Mouse (Mus musculus): ENCODE results near the gene Cldn19. TPM values are rescaled to one million over a fixed set of nuclear protein-coding genes. Genes with fewer than 3 reads are reported as not detected.
A peak's percentile ranks its signal among the peaks of the same experiment; 100 is the strongest.
"Not testable (repeated sequence)": the region's sequence is repeated elsewhere in the genome, so short reads cannot be mapped to it uniquely, and the experiment has no call there.

Gene Cldn19
- total RNA-seq, 2 experiments from 2014 or later = 12.8 to 17.0 TPM

GRCm38 (mm10) chr4:119252025-119252808, 3.0 kb upstream of the Cldn19 start:
- no peak for DNase-seq

DNA sequence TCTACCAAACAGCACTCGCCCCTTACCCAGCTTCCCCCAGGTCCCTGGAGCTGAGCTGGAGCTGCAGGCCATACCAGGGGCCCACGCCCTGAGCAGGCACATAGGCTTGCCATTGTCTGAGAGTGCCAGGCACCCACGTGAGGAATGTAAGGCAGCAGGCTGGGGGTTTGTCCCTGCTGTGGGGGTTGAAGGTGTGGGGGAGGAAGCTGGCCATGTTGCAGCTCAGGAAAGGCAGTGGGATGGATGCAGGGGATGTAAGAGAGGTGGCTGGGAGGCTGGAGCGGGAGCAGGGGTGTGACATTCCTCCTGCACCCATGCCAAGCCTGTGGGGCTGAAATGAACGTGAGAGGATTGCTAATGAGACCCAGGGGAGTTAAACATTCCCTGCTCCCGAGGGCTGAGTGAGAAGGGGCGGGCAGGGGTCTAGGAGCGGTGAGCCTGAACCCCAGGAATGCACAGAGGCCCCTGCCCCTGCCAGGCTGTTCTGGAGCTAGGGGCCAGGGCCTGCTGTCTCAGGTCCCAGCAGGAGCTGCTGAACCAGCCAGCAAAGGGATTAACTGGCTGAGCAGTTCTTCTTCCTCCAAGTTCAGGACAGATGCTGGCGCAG, 1.1 kb upstream of the Cldn19 start:
- DNase-seq = no peak

DNA sequence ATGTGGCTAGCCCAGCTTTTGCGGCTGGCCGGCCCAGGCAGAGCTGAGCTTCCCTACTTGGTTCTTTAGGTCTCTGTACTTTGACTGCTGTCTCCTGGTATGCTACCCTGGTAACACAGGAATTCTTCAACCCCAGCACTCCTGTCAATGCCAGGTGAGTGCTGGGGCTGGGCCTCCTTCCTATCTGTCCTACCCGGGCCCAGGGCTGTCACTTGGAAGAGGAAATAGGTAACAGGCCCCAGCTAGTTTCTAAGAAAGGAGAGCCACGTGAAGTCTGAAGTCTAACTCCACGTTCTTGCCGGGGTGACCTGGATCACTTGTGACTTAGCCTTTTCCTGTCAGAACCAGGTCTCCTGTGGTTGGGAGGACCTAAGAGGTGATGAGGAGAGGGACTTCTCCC, 1.9 kb downstream of the Cldn19 start:
- no peak for DNase-seq

- no peak for DNase-seq
Measured at GRCm38 (mm10) chr4:119259344-119260254, 4.4 kb downstream of the Cldn19 start.

DNA sequence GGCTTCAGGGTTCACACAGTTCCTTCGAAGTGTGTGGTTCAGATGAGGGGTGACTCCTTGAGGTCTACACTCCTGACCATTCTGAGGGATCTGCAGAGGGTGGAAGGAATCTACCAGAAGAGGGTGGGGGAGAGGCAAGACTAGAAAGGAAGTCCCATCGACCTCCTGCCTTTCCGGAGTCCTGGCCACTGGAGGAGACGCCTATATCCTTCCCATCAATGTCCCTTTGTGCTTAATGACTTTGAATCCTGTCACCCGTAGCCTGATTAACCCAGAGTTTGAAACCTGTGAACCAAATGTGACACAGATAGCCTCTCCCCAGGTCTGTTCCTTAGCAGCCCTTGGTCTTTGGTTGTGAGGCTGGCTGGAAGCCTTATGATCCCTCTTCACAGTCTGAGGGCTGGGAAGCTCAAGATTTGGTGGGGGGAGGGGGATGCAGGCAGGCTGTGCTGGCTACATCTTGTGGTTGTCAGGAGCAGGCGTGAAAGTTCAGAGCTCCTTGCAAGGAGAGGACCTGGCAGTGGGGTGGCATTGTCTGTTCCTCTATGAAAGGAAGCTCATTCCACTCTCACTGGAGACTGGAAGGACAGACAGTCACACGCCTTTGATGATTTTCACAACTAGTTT, 6.0 kb downstream of the Cldn19 start:
- no peak for DNase-seq

DNA sequence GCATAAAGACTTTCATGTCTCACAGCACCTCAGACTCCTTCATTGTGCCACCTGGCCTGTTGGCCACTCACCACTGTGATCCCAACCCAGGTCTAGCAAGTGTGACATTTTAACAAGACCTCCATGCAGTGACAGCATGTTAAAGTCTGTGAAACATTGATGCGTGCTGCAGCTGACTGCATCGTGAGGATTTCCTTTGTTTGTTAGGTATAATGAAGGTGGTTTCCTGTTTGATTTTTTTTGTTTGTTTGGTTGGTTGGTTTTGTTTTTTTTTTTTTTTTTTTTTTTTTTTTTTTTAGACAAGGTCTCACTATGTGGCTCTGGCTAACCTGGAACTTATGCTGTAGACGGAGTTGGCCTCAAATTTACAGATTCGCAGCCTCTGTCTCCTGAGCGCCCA, 7.3 kb downstream of the Cldn19 start:
- no peak for DNase-seq

DNA sequence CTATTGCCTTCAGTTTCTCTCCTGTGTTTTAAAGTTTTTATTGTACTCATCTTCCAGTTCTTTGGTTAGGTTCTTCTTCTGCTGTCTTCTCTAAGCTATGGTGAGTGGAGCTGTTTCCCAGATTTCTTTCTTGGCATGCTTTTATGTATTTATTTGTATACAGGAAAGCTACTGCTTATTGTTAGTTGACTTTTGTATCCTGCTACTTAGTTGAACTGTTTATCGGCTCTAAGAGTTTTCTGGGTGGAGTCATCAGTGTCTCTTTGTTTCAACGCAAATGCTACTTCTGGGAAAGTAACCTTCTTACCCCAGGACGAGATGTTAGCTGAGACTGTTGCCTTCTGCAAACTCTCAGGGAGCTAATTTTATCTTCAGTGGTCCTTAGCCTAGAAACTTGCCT, 8.2 kb downstream of the Cldn19 start:
- DNase-seq = no peak

DNA sequence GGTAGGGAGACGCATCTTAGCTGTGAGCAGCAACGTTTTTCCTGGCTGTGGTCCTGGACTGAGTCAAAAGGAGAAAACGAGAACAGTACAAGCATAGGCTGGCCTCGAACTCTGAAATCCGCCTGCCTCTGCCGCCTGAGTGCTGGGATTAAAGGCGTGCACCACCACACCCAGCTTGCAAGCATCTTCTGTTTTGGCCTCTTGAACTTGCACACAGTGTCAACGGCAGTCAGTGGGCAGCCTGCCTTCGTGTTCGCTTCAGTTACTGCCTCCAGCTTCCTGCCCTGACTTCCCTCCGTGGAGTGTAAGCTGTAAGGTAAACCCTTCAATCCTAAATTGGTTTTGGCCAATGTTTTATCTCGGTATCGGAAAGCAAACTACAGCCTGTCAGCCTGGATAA, 11.4 kb downstream of the Cldn19 start:
- DNase-seq = no peak

DNA sequence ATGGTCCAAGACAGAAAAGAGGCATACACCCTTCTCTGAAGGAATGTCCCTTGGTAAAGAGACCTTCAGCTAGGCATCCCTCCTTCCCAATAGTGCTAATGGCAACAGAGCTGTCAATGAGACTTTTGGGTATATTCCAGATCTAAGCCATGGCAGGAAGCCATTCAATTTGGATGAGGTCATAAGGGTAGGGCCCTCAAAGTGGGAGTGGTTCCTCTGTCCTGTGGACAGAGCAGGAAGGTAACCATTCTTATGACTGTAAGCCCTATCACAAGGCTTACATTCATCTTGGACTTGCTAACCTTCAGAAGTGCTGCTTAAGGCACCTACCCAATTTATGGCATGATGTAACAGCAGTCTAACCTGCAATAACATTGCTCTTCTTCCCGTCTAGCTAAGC, 19.4 kb downstream of the Cldn19 start:
- DNase-seq = no peak

DNA sequence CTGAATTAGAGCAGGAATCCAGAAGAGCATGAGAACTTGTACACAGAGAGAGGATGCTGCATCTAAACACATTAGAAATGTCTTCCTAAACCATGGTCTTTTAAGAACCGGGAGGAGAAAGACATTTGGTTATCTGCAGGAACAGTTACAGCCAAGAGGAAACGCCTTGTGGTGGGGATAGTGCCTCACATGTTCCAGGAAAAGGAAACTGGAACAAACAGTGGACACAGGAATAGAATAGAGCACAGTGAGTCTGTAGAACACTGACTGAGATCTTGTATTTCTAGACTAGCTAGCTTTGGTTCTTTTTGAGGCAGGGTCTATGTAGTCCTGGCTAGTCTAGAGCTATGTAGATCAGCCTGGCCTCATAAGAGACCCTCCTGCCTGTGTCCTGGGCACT, 20.0 kb downstream of the Cldn19 start:
- no peak for DNase-seq

DNA sequence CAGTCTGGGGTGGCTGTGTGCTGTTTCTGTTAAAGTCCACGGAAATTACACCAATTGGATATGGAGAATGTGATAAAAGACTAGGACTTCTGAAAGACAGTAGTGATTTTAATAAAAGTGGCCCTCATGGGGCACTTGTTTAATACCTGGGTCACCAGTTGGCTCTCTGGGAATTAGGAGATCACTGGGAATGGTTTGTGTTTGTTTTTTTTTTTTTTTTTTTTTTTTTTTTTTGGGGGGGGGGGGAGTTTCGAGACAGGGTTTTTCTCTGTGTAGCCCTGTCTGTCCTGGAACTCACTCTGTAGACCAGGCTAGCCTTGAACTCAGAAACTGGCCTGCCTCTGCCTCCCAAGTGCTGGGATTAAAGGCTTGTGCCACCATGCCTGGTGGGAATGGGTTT, 20.5 kb downstream of the Cldn19 start:
- no peak for DNase-seq

- DNase-seq = not testable (repeated sequence)
Measured at GRCm38 (mm10) chr4:119278784-119279183, 23.6 kb downstream of the Cldn19 start.

DNA sequence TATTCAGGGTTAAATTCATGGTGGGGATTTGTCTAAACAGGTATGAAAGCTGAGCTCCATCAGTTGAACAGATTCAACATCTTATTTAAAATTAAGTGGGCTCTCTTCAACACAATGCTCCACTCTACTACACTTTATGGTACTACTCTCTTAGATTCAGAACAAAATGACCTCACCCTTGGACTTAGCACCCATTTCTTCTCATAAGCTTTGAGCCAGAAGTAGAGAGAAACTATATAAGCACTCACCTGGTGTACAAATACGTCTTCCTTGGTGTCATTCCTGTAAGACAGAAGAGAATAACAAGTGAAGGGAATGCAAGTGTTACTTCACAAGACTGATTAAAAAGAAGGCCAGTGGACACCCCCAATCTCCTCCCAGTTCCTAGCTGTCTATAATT, 29.6 kb downstream of the Cldn19 start:
- DNase-seq = no peak

DNA sequence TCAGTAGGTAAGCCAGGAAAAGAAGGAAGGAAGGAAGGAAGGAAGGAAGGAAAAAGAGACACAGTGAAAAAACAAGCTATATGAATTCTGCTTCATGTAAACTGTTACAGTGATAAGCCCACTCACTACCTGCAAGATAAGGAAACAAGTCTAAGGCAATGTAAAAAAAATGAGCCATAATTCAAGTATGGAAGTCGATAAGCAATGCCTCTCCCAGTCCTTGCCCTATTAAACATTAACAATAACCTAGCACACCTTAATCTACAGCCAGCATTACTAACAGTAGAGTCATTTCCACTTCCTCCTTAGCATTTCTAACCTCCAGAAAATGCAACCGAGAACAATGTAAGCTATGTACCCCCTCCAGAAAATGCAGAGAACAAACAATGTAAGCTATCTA, 30.1 kb downstream of the Cldn19 start:
- DNase-seq = no peak

DNA sequence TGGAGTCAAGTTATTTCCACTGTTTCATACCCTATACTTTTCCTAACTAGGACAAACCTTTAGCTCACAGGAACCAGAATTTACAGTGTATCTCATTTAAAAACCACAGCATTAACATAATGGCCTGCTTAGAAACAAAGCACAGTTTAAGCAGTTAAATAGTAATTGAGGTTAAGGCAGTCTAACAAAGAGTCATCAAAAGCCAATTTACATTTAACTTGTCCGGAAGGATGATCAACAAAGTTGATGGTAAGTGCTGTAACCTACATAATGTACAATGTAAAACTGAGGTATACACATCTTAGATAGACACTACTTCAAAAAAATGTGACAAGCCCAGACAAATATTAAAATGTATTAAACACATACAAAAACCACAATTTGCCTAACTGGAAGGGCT, 36.7 kb downstream of the Cldn19 start:
- no peak for DNase-seq

DNA sequence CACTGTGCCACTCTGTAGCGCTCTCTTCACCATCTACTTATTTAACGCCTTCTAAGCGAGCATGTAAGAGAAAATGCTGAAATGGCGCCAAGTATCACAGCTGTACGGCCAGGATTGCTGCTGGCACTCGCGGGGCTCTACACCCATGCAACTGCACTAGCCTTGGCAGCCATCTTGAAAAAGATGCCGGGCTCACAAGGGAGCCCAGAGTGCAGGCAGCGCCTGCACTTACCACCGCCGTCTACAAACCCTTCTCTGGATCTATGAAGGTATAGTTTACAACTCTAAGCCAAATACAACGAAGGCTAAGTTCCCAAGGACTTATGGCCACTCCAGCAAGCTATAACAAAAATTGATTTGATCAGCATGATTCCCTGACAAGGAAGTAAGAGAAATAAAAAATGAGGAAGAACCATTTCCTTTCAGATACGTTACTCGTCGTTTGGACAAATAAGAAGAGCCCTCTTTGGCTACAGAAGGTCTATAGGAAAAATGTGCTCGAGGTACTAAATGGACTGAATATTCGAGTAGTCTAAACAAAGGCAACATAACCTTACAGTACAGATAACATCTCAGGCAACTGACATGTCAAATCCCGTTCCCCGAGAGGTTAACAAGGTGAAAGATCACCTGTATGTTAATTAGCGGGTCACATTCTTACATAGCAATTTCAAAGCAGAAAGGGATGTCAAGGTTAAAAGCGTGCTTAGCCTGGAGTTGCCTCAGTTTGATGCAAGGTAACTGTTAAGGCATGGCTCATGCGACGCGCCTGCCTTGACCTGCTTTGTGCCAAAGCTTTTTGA, 37.8 kb downstream of the Cldn19 start:
- peak; percentile 35 for DNase-seq

DNA sequence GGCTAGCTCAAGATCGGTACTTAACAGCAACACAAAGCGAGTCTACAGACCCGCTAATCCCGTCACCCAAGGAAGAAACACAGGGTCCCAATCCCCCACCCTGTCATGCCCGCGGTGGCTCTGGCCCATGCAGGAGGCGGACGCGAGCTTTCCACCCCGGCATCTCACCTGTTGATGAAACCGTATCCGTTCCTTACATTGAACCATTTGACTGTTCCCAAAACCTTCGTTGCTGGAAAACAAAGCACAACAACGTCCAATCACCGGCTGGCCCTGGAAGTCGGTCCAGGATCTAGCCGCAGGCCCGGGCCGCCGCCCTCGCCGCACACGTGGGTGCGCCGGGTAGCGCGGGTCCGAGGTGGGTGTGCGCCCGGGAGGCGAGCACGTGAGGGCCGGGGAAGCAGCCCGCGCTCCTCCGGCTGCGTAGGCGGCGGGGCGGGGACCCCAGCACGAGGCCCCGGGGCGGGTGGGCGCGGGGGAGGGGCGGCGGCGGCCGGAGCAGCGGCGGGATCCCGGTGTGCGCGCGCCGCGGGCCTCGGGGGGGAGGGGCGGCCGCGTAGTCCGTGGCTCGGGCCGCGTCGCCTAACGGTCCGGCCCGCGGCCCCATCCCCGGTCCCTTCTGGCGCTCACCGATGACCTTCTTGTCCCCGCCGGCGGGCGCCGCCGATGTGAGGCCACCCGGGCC, 38.5 kb downstream of the Cldn19 start:
- peak; percentile 51 for DNase-seq

DNA sequence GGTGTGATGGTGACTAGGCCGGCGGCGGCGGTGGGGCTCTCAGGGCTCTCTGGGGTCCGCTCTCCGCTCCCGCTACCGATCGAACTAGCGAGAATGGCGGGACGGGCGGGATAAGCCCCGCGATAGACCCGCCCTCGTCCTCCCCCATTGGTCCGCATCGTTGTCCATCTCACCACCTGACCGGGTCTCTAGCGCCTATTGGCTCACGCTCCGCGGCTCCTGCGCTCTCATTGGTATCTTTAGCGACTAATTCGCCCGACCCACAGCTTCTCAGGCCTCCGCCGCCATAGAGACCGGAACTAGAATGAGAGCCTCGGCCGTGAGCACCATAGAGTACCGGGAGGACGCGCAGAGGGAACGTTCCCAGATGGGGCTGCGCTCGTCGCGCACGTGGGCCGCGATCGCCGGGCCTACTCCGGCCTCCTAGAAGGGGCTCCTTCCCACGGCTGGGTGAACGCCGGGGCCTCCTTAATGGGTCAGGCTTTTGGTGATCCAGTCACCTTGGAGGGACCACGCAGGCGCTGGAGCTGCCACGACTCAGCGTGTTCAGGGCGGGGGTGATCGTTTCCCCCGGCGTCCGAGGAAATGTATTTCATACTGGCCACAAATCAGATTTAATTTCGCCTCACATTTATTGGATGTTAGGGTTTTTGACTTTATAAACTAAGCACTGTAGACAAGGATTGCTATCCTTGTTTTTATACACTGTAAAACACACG, 39.4 kb downstream of the Cldn19 start, which contains the start of gene Ybx1:
TSS of gene Ybx1 (minus strand) at position 190 of the 719 bp plus-strand sequence.
- DNase-seq = peak; percentile 100

DNA sequence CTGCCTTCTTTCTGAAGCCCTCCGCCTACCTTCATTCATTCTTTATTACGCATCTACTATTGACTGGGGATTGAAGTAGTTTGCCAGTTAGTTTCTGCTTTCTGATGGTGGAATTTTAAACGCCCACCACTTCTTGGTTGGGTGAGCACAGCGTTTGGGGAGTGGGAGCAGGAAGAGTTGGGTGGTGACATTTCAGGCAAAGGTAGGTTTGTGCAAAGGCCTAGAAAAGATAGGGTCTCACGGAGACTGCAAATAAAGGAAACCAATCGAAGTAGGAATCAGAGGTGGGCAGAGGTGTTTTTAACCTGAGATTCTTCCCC, 39.9 kb downstream of the Cldn19 start:
- no peak for DNase-seq

GRCm38 (mm10) chr4:119297361-119297760, 42.1 kb downstream of the Cldn19 start:
- DNase-seq = no peak
